Mouse (Mus musculus): ENCODE data around the gene Pmepa1. TPM values are rescaled to one million over a fixed set of nuclear protein-coding genes. Genes with fewer than 3 reads are reported as not detected.

The Pmepa1 gene
- total and polyA plus RNA-seq, 3 experiments: not detected

GRCm38 (mm10) chr2:173321194-173321593 lies 44.9 kb upstream of the Pmepa1 start:
- Histone ChIP-seq H3K4me1 (ENCODE audit: control insufficient read depth in 1 of 2, insufficient read depth in 2 of 2, low read length in 2 of 2) (no peaks in the 10 kb centered on the region), H3K9ac (ENCODE audit: control insufficient read depth, low read depth, low read length, poor library complexity, severe bottlenecking) (no peak overlapping the region), H3K4me3 (ENCODE audit: control insufficient read depth in 1 of 2, insufficient read depth in 1 of 2, low read depth in 2 of 2, low read length in 2 of 2) (no peak overlapping the region), H3K9me3 (replicated peaks; ENCODE audit: insufficient read depth, low read length) (no peaks in the 10 kb centered on the region), H3K36me3 (ENCODE audit: control insufficient read depth in 1 of 2, insufficient read depth in 2 of 2, low read length in 2 of 2) (no peaks in the 10 kb centered on the region), H3K27ac (ENCODE audit: control insufficient read depth, low read depth, low read length) (no peak overlapping the region), H3K27me3 (ENCODE audit: control insufficient read depth in 1 of 2, insufficient read depth in 2 of 2, low read length in 2 of 2) (no peaks in the 10 kb centered on the region; a peak in 1 of 4 replicates), H3K79me2 (ENCODE audit: control insufficient read depth, insufficient read depth, low read length, poor library complexity) (no peaks in the 10 kb centered on the region)
- DNase-seq (ENCODE audit: low read depth, low spot score): no peak
- TF ChIP-seq MAFK (IDR thresholded peaks at IDR 0.05; ENCODE audit: borderline replicate concordance, low read depth, low read length) (no peak), JUND (IDR thresholded peaks at IDR 0.05; ENCODE audit: low read depth, low read length) (no peak), EP300 (IDR thresholded peaks at IDR 0.05; ENCODE audit: low read depth in 1 of 2, low read length in 2 of 2) (no peak), TBP (IDR thresholded peaks at IDR 0.05; ENCODE audit: low read depth, low read length) (no peak), USF1 (IDR thresholded peaks at IDR 0.05; ENCODE audit: low read depth, low read length) (no peak), NELFE (IDR thresholded peaks at IDR 0.05; ENCODE audit: low read depth, low read length) (no peak), MYB (IDR thresholded peaks at IDR 0.05; ENCODE audit: low read depth, low read length) (no peak), TAL1 (IDR thresholded peaks at IDR 0.05; ENCODE audit: low read length) (no peak), TCF12 (IDR thresholded peaks at IDR 0.05; ENCODE audit: low read depth, low read length) (no peak)

DNA sequence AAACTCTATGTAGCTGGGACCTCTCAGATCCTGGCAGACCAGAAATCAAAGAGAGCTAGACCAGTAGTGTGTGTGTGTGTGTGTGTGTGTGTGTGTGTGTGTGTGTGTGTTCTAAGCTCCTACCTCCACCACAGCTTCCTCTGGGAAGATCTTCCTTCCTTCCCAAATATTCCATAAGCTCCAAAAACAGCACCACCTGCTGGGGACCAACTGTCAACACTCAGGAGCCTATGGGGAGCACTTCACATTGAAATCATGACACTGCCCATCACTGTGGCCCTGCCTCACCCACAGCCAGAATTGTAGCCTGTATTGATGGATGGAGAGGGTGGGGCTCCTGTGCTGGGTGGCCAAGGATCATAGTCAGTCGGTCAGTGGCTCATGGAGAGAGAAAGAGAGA lies 38.0 kb upstream of the Pmepa1 start:
- H3K9me3 ChIP-seq (replicated peaks; ENCODE audit: insufficient read depth, low read length): no peaks in the 10 kb centered on the region
- TF ChIP-seq CHD2 (IDR thresholded peaks at IDR 0.05; ENCODE audit: low read length): no peak
- TF ChIP-seq KAT2A (conservative IDR thresholded peaks at IDR 0.05; ENCODE audit: low read depth, low read length): no peak
- TF ChIP-seq MXI1 (IDR thresholded peaks at IDR 0.05; ENCODE audit: low read depth, low read length): no peak
- no peak for TF ChIP-seq SIN3A (IDR thresholded peaks at IDR 0.05; ENCODE audit: low read length)
- no peak for TF ChIP-seq CHD1 (IDR thresholded peaks at IDR 0.05; ENCODE audit: low read depth, low read length)
- no peak for TF ChIP-seq UBTF (IDR thresholded peaks at IDR 0.05; ENCODE audit: borderline replicate concordance, insufficient read depth, low read depth, low read length)
- no peak for TF ChIP-seq ZNF384 (IDR thresholded peaks at IDR 0.05; ENCODE audit: low read depth, low read length)
- no peak for TF ChIP-seq ELF1 (IDR thresholded peaks at IDR 0.05; ENCODE audit: low read depth, low read length)
- TF ChIP-seq MEF2A (IDR thresholded peaks at IDR 0.05; ENCODE audit: extremely low read depth, insufficient replicate concordance, low read depth, low read length, poor library complexity, severe bottlenecking): no peak
- no peaks in the 10 kb centered on the region for H3K36me3 ChIP-seq (ENCODE audit: control insufficient read depth in 1 of 2, insufficient read depth in 2 of 2, low read length in 2 of 2)
- no peak for DNase-seq (ENCODE audit: low read depth, low spot score)
- H3K4me1 ChIP-seq (ENCODE audit: control insufficient read depth in 1 of 2, insufficient read depth in 2 of 2, low read length in 2 of 2): no peaks in the 10 kb centered on the region
- no peaks in the 10 kb centered on the region for H3K79me2 ChIP-seq (ENCODE audit: control insufficient read depth, insufficient read depth, low read length, poor library complexity)
- H3K27me3 ChIP-seq (ENCODE audit: control insufficient read depth in 1 of 2, insufficient read depth in 2 of 2, low read length in 2 of 2): no peaks in the 10 kb centered on the region
- no peak overlapping the region for H3K4me3 ChIP-seq (ENCODE audit: control insufficient read depth in 1 of 2, insufficient read depth in 1 of 2, low read depth in 2 of 2, low read length in 2 of 2)
- H3K27ac ChIP-seq (ENCODE audit: control insufficient read depth, low read depth, low read length): no peak overlapping the region
- no peak overlapping the region for H3K9ac ChIP-seq (ENCODE audit: control insufficient read depth, low read depth, low read length, poor library complexity, severe bottlenecking)

Measured in MEL (cell line).